Mouse (Mus musculus): ENCODE results near the gene Ptpdc1. TPM values are rescaled to one million over a fixed set of nuclear protein-coding genes. Genes with fewer than 3 reads are reported as not detected.

The Ptpdc1 gene
- polyA plus RNA-seq, 1 experiment from 2014 or later = 19.1 TPM

DNA sequence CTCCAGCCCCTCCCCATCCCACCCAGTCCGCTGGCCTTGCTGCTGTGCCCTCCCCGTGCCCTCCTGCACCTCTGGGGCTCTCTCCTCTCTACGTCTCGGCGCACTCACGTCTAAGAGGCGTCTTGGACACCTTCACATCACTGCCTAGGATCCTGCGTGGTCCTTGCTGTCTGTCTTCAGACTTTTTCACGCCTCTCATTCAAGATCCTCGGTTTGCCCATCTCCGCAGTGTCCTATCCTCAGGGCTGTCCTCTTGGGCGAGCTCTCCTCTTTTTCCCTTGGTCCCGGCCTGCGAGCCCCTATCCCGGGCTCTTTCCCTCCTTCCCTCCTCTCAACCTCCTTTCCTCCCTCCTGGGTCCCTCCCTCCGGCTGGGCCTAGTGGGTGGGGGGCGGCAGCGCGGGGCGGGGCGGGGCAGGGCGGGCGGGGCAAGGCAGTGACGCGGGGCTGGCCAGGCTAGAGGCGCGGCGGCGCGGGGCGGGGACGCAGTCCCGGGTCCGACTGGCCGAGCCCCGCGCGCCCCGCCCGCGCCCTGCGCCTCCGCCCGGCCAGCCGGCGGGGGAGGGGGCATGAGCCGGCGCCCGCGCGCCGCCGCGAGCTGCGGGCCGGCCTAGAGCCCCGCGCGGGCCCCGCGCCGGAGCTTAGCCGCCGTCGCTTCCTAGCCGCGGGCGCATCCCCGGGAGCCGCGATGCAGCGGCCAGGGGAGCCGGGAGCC is 37.1 kb upstream of the Ptpdc1 start, which contains the start of gene Barx1:
TSS of gene Barx1 (plus strand) at position 568 of the 713 bp plus-strand sequence.
- no peaks in the 10 kb centered on the region for H3K36me3 ChIP-seq
- peak within 1 kb of the TSS; percentile 65 for H3K4me2 ChIP-seq (replicated peaks)
- 0 out of 2 replicates have a peak within 1 kb of the TSS, but pooled peaks have one; percentile 8 for H3K9ac ChIP-seq
- under 1% methylated on average over 62 of the region's 73 CpGs for WGBS
- H3K4me3 ChIP-seq = peak within 1 kb of the TSS; percentile 36
- no peak within 1 kb of the TSS for H3K27ac ChIP-seq
- no peaks in the 10 kb centered on the region for H3K9me3 ChIP-seq
- H3K4me1 ChIP-seq = peaks cover 25% of the 10 kb centered on the region
- peak; percentile 39; the same call in 1 of the 2 replicates for ATAC-seq (ENCODE audit: low FRiP score, low read depth)
- H3K27me3 ChIP-seq (replicated peaks) = peaks cover 97% of the 10 kb centered on the region

- ATAC-seq (ENCODE audit: low FRiP score, low read depth) = no peak
Measured at GRCm38 (mm10) chr13:48661561-48661960, 36.1 kb upstream of the Ptpdc1 start.

DNA sequence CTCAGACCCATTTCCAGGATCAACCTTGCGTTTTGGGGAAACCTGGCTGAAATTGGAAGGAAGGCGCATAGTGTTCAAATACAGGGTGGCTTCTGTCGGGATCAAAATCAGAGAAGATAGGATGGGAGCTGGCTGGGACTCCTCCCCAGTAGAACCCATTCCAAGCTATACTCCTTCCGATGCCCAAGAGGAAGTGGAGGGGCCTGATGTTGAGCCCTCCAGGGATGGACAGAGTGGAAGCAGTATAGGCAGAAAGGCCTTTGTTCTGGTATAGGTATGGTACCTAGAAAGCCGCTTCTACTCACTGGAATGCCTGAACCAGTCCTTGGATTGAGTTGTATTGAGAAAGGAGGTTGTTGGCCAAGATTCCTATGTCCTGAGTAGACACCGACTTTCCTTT is 35.3 kb upstream of the Ptpdc1 start:
- Histone ChIP-seq H3K4me2 (replicated peaks) (no peak overlapping the region), H3K4me3 (no peak overlapping the region), H3K36me3 (no peaks in the 10 kb centered on the region), H3K9ac (no peak overlapping the region), H3K27ac (no peak overlapping the region), H3K4me1 (peaks cover 24% of the 10 kb centered on the region), H3K27me3 (replicated peaks) (peaks cover 97% of the 10 kb centered on the region), H3K9me3 (no peaks in the 10 kb centered on the region)
- ATAC-seq (ENCODE audit: low FRiP score, low read depth) = no peak
- WGBS = 6% methylated on average over 6 of the region's 6 CpGs

More at GRCm38 (mm10) chr13:48661561-48661960, 36.1 kb upstream of the Ptpdc1 start:
- no peak overlapping the region for H3K27ac ChIP-seq
- H3K4me3 ChIP-seq = no peak overlapping the region
- H3K36me3 ChIP-seq = no peaks in the 10 kb centered on the region
- no peak overlapping the region for H3K4me2 ChIP-seq (replicated peaks)
- no peaks in the 10 kb centered on the region for H3K9me3 ChIP-seq
- H3K4me1 ChIP-seq = peaks cover 25% of the 10 kb centered on the region
- H3K27me3 ChIP-seq (replicated peaks) = peaks cover 97% of the 10 kb centered on the region
- 4% methylated on average over 1 of the region's 1 CpGs for WGBS
- H3K9ac ChIP-seq = no peak overlapping the region

- no peak overlapping the region for H3K4me2 ChIP-seq (replicated peaks)
- H3K36me3 ChIP-seq = no peaks in the 10 kb centered on the region
- ATAC-seq (ENCODE audit: low FRiP score, low read depth) = no peak
- peaks cover 22% of the 10 kb centered on the region for H3K4me1 ChIP-seq
- H3K9me3 ChIP-seq = no peaks in the 10 kb centered on the region
- H3K4me3 ChIP-seq = no peak overlapping the region
- H3K27ac ChIP-seq = no peak overlapping the region
- no peak overlapping the region for H3K9ac ChIP-seq
- 1% methylated on average over 11 of the region's 11 CpGs for WGBS
- peaks cover 94% of the 10 kb centered on the region for H3K27me3 ChIP-seq (replicated peaks)
Measured at GRCm38 (mm10) chr13:48660221-48660734, 34.8 kb upstream of the Ptpdc1 start.

- Histone ChIP-seq H3K9ac (no peak overlapping the region), H3K9me3 (no peaks in the 10 kb centered on the region), H3K27ac (no peak overlapping the region), H3K4me2 (replicated peaks) (peak overlapping the region; percentile 32), H3K4me1 (peaks cover 22% of the 10 kb centered on the region), H3K36me3 (no peaks in the 10 kb centered on the region), H3K4me3 (no peak overlapping the region), H3K27me3 (replicated peaks) (peaks cover 94% of the 10 kb centered on the region)
- under 1% methylated on average over 38 of the region's 38 CpGs for WGBS
- ATAC-seq (ENCODE audit: low FRiP score, low read depth) = no peak
Measured at GRCm38 (mm10) chr13:48659254-48660220, 34.1 kb upstream of the Ptpdc1 start.

DNA sequence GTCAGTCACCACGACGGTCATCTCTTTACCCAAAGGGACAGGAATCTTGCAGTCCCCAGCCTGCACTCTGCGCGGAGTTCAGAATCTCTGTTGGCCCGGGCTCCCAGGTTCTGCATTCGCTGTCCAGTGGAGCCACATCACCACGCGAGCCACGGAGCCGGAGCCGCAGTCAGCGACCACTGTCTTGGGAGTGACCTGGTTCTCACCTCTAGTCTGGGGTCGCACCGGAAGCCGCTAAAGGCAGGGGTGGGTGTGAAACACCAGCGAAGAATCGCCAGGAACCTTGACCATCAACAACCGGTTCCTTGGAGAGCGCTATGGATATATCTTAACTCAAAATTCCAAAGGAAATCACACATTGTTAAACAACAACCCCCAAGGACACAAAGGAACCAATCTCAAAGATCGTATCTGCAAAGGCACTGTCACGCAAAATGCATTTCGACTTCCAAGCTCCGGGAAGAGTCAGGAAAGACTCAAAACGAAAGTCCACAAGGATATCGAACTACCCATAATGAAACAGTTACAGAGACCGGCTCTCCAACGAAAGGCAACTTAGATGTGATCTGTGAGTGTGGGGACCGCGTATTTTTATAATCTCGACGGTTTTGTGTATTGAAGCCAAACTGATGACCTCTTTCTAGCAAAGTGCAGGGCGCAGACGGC is 33.3 kb upstream of the Ptpdc1 start:
- no peak overlapping the region for H3K27ac ChIP-seq

GRCm38 (mm10) chr13:48657791-48658190 is 32.3 kb upstream of the Ptpdc1 start:
- Histone ChIP-seq H3K4me2 (replicated peaks) (no peak overlapping the region), H3K9me3 (no peaks in the 10 kb centered on the region), H3K36me3 (no peaks in the 10 kb centered on the region), H3K4me1 (peaks cover 15% of the 10 kb centered on the region; the same call in 1 of the 2 replicates), H3K4me3 (no peak overlapping the region), H3K27ac (no peak overlapping the region), H3K27me3 (replicated peaks) (peaks cover 90% of the 10 kb centered on the region), H3K9ac (no peak overlapping the region; the same call in 1 of the 2 replicates)
- 2% methylated on average over 9 of the region's 9 CpGs for WGBS
- no peak for ATAC-seq (ENCODE audit: low FRiP score, low read depth)

More for the DNA sequence above, 33.3 kb upstream of the Ptpdc1 start:
- H3K9me3 ChIP-seq = no peaks in the 10 kb centered on the region
- H3K4me1 ChIP-seq = peaks cover 22% of the 10 kb centered on the region
- under 1% methylated on average over 33 of the region's 33 CpGs for WGBS
- ATAC-seq (ENCODE audit: low FRiP score, low read depth) = no peak
- no peaks in the 10 kb centered on the region for H3K36me3 ChIP-seq
- H3K9ac ChIP-seq = no peak overlapping the region
- H3K27me3 ChIP-seq (replicated peaks) = peaks cover 91% of the 10 kb centered on the region
- H3K4me2 ChIP-seq (replicated peaks) = no peak overlapping the region
- no peak overlapping the region for H3K4me3 ChIP-seq

DNA sequence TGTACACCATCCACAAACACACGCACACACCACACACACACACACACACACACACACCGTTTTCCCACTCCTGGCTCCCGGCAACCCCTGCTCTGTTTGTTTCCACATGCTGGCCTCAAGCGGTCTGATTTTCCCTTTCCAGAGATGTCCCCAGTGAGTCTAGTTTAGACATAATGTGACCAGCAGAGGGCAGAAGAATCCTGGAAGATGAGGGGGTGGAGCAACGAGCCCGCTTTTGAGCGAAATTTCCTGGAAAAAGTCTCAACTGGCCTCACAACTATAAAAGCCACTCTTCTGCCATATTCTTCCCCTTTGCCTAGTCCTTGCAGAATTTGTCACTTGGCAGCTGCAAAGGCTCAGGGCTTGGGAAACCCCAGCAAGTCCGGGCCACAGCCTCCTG is 30.2 kb upstream of the Ptpdc1 start:
- H3K4me1 ChIP-seq = peaks cover 9% of the 10 kb centered on the region; the same call in 1 of the 2 replicates
- H3K27ac ChIP-seq = no peak overlapping the region
- H3K36me3 ChIP-seq = no peaks in the 10 kb centered on the region
- H3K4me3 ChIP-seq = no peak overlapping the region
- no peaks in the 10 kb centered on the region for H3K9me3 ChIP-seq
- no peak overlapping the region for H3K9ac ChIP-seq
- ATAC-seq (ENCODE audit: low FRiP score, low read depth) = peak; percentile 49; the same call in 1 of the 2 replicates
- H3K27me3 ChIP-seq (replicated peaks) = peaks cover 80% of the 10 kb centered on the region
- WGBS = 2% methylated on average over 8 of the region's 8 CpGs
- 0 out of 2 replicates have a peak overlapping the region, but pooled peaks have one; percentile 30 for H3K4me2 ChIP-seq (replicated peaks)

DNA sequence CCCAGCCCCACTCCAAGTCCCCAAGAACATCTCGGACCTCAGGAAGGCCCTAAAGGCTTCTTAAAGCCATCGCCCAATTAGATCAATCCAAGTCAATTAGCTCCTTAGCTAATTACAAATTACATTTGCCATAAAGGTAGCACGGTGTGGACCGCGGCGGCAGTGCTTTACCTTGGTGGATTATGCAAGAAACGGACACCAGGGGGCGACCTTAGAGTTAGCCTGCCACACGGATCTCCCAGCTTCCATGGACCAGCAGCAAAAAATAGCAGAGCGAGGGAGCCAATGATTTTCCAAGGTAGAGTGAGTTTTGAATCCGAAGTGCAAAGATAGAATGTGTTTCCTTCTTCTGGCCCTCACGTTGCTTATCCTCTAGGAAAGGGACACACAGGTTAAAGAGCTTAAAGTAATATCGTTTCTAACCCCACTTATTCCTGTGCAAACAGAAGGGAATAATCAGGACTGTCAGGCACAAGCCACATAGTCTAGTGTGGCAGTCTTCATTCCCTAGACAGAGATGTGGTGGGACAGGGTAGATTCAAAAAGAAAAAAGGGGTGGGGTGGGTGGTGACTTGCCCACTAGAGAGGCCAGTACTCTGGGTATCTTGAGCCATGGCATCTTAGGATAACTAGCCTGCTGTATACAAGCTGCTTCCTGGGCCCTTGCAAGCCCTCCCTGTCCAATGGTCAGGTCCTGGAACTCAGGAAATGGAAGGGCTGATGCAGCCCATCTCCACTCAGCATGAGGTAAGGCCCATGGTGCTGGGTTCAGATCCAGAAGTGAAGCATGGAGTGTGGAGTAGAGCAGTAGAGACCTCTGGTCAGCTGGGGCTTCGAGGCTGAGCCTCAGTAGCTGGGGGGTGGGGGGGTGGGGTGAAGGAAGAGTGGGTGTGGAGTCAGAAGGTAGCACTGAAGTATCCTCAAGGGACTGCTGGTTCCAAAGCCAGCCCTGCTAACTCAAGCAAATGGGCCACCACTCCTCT is 28.6 kb upstream of the Ptpdc1 start:
- H3K9ac ChIP-seq = no peak overlapping the region
- H3K27ac ChIP-seq = no peak overlapping the region
- 0 out of 2 replicates have a peak, but pooled peaks have one; percentile 56 for ATAC-seq (ENCODE audit: low FRiP score, low read depth)
- no peaks in the 10 kb centered on the region for H3K9me3 ChIP-seq
- WGBS = 9% methylated on average over 14 of the region's 14 CpGs
- H3K4me1 ChIP-seq = 0 out of 2 replicates have a peak, but pooled peaks cover 3% of the 10 kb centered on the region
- no peak overlapping the region for H3K4me2 ChIP-seq (replicated peaks)
- H3K36me3 ChIP-seq = no peaks in the 10 kb centered on the region
- H3K4me3 ChIP-seq = no peak overlapping the region
- H3K27me3 ChIP-seq (replicated peaks) = peaks cover 65% of the 10 kb centered on the region

- Histone ChIP-seq H3K36me3 (no peaks in the 10 kb centered on the region), H3K27ac (no peak overlapping the region), H3K4me2 (replicated peaks) (no peak overlapping the region), H3K9ac (no peak overlapping the region), H3K9me3 (no peaks in the 10 kb centered on the region), H3K4me1 (0 out of 2 replicates have a peak, but pooled peaks cover 3% of the 10 kb centered on the region), H3K4me3 (no peak overlapping the region), H3K27me3 (replicated peaks) (peaks cover 40% of the 10 kb centered on the region)
- ATAC-seq (ENCODE audit: low FRiP score, low read depth) = no peak
- 80% methylated on average over 6 of the region's 6 CpGs for WGBS
Measured at GRCm38 (mm10) chr13:48651132-48652065, 25.9 kb upstream of the Ptpdc1 start.
